Mouse (Mus musculus) megakaryocyte, adult 5-6 weeks (primary cell): ENCODE measurements around the gene Gprasp1. TPM values are rescaled to one million over a fixed set of nuclear protein-coding genes. Genes with fewer than 3 reads are reported as not detected.
"Not testable (repeated sequence)": the region's sequence is repeated elsewhere in the genome, so short reads cannot be mapped to it uniquely, and the experiment has no call there.

ENCODE experiments used
- ATAC-seq: 2 replicates; pipeline ENCODE4 v1.8.0; 2016; ENCODE audit warnings: mild to moderate bottlenecking, inconsistent platforms; ENCODE audit not compliant: poor library complexity, severe bottlenecking
- total RNA-seq, 2 experiments: library from RNA; stranded (forward) in 1 of 2; stranded (reverse) in 1 of 2; fragments of 153-499, 151-499 nt in 1 of 2; fragments of 221-1000, 200-1000 nt in 1 of 2; gene quantifications; 2 replicates each; pipeline versions ENCODE4 v1.2.3 to v1.2.4; 2015 to 2017

Gene Gprasp1
- total RNA-seq (2015) (11.6 and 14.6 TPM in 2 replicates), total RNA-seq (2017) (20.4 and 23.1 TPM in 2 replicates)

- ATAC-seq = peak; percentile 98
Measured at GRCm38 (mm10) chrX:135742304-135743055, at the start of gene Gprasp1, which contains the start of gene Armcx5. Gene Gprasp1, plus strand, starts transcription at chrX:135742733. Gene Armcx5, plus strand, starts transcription at chrX:135742733.

DNA sequence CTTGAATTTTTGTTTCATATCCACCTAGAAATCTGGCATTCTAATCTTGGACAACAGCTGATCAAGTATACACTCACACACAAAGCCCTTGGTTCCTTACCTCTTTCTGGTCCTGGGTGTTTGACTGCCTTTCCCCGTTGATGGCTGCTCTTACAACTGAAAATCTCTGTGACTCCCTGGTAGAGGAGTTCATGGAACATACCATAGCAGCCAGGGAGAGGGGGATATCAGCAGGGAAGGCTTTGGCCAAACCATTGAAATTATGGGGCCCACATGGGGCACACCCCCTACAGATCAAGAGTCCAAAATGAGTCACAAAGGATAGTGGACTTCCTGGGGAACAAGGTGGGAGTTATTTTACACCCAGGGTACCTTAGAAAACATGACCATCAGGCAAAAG lies 48.9 kb upstream of the Gprasp1 start, which contains the start of gene Tcp11x2:
Gene Tcp11x2 (minus strand): TSS at position 158 of the 400 bp plus-strand sequence.
- no peak for ATAC-seq

DNA sequence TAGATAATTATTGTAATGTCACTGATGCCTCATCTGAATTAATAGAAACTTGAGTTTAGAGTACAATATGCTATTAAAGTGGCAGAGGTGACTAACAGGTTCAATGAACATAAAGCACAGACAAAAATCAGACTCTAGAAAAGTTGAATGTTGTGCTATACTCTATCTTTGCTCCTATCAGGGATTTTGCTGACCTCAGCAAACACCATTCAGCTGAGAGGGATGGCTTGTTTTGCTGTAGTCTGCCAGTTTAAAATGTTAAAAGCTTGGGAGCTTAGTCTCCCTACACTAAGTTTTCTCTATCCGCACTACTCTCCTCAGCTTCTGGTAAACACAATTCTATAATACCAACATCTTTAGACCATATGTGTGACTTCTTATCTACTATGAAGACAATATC lies 39.4 kb upstream of the Gprasp1 start:
- no peak for ATAC-seq

DNA sequence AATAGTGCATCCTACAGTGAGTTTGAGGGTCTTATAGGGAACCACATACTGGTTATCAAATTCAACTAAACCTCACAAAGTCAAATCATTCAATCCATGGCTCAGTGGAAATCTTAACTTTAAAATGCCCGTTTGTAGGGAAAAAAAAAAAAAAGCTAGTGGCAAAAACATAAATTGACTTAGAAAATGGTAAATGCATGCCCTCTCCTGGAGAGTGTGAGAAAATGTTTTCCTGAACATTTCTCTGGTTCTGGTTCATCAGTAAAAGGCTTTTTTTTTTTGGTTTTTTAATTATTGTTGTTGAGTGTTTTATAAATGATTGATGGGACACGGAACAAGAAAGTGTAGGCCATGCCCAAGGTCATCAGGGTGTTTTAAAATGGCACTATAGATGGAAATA lies 38.2 kb upstream of the Gprasp1 start:
- ATAC-seq = no peak

DNA sequence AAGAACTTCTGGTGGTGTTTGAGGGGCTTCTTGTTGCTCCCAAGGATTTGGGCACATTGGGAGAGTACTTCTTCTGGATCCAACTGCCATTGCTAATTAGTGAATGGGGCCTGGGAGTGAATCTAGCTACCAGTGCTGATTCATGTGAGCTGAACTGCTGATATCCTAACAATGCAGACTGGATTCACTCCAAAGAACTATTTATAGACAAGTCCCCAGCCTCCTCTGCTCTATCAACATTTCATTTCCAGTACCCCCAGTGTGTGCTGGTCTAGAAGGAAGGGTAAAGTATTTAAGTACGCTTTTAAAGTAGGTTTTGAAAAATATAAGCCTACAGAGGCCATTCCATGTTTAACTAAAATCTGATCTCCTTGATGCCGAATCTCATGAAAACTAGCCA lies 29.7 kb upstream of the Gprasp1 start:
- no peak for ATAC-seq

DNA sequence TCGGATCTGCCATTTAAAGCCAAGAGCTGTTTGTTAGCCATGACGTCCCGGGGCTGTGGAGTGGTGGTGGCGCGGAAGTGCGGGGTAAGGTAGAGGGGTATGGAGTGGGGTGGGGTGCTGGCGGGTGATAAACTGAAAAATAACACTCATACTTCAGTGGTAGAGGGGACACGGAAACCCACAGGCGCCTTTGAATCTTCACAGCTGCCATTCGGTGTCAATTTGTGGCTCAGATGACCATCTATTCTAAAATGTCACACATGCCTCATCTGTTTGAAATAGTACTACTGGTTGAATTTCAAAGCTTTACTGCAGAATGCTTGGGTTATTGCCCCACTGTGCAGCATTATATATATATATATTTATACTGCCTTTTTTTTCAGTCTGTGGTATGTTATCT lies 17.4 kb upstream of the Gprasp1 start, which contains the start of gene Tmsb15a:
Gene Tmsb15a (minus strand): TSS at position 101 of the 400 bp plus-strand sequence.
- no peak for ATAC-seq

DNA sequence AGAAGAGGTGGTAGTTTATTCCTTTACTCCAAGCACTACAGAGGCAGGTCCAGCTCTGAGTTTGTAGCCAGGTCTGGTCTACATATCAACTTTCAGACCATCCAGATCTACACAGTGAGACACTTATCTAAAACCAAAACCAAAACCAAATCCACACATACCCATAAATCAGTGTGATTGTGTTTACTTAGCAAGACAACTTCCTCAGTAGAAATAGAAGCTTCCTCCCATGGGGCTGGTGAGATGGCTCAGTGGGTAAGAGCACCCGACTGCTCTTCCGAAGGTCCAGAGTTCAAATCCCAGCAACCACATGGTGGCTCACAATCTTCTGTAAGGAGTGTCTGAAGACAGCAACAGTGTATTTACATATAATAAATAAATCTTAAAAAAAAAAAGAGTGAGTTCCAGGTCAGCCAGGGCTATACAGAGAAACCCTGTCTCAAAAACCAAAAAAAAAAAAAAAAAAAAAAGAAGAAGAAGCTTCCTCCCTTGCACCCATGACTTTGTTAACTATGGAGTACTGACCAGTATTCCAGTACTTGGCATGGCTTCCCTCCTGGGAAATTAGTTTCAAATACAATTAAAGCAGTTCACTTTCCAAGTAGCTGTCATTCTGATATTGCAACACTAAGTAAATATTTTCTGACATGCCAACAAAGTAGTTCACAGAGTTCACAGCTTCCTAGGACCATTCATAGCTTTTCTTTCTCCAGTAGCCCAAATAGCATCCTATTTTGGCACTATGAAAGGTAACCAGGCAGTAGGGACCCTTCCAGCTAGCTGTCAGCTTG lies 3.6 kb upstream of the Gprasp1 start:
- ATAC-seq = no peak

- ATAC-seq = peak; percentile 22
Measured at GRCm38 (mm10) chrX:135743056-135743355, 473 bp downstream of the Gprasp1 start.

DNA sequence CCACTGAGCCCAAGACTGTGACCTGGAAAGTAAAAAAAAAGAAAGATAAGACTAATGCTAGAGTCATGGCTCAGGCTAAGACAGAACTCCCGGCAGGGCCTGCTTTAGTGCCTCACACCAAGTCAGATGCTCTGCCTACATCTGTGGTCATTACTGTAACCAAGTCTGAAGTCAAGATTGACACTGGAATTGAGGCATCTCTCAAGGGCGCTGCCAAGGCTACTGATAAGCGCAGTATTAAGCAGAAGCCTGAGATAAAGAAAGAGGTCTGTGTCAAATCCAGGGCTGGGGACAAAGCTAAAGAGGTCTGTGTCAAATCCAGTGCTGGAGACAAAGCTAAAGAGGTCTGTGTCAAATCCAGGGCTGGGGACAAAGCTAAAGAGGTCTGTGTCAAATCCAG lies 2.8 kb downstream of the Gprasp1 start:
- ATAC-seq = not testable (repeated sequence)

GRCm38 (mm10) chrX:135752832-135753231 lies 10.3 kb downstream of the Gprasp1 start:
- ATAC-seq = peak; percentile 92

GRCm38 (mm10) chrX:135761707-135762106 lies 19.2 kb downstream of the Gprasp1 start:
- no peak for ATAC-seq

GRCm38 (mm10) chrX:135768043-135768548 lies 25.6 kb downstream of the Gprasp1 start:
- ATAC-seq = no peak

DNA sequence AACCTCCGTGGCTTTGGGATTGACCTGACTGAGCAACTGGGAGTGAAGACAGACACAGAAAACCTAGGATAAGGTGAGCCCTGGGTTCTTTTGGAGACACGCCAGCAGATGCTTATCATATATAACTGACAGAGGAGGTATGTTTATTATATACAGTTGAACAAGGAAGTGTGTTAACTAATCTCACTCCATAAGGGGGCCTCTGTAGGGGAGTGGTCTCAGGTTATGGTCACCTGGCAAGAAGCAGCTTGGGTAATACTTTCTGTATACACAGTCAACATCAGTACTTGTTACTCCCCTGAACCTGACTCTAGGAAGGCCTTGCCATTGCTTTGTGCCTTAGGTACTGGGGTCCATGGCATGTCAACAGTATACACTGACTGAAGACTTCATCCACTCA lies 26.0 kb downstream of the Gprasp1 start:
- ATAC-seq = no peak

DNA sequence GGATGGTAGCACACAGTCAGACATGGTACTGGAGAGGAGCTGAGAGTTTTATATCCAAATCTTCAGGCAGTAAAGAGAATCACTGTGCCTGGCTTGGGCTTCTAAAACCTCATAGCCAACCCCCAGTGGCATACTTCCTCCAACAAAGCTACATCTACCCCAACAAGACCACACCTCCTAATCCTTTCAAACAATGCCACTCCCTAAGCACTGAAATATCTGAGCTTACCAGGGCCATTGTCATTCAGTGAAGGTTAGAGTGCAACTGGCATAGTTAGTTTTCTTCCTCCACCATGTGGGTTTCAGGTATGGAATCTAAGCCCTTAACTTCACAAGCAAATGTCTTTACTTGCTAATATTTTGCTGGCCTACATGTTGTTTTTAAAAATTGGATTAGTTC lies 49.0 kb downstream of the Gprasp1 start:
- no peak for ATAC-seq

- ATAC-seq = no peak
Measured at GRCm38 (mm10) chrX:135792326-135792725, 49.8 kb downstream of the Gprasp1 start.

DNA sequence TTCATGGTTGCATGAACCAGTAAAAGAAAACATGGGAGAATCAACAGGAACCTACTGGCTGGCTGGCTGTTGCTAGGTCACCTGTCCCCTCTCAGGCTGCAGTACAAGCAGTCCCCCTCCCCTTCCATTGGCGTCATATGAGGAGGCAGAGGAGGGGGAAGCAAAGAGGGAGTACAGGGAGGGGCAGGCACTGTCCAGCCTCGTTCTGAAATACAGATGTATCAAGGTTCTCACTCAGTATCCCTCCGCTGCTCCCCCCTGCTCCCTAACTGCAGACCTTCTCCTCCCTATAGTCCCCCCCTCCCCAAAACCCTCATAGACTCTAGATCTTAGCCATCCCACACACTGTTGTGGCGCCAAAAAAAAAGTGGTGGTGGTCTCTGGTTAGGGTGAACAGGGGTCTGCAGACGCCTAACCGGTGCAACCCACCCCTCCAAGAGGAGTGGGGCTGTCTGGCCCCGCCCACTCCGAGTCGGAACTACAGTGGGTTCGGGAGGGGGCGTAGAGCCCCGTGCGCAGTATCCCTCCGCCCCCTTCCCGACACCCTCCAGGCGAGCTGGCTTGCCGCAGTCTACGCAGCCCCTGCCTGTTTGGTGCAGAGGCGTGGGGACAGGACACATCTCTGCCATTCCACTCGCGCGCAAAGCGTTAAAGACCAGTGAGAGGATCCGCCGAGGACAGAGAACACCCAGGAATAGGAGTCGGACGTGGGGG lies 53.2 kb downstream of the Gprasp1 start:
- peak; percentile 43 for ATAC-seq

GRCm38 (mm10) chrX:135796305-135797211 lies 54.0 kb downstream of the Gprasp1 start:
- ATAC-seq = peak; percentile 47

GRCm38 (mm10) chrX:135797212-135797644 lies 54.7 kb downstream of the Gprasp1 start, which contains the start of gene Bhlhb9:
Gene Bhlhb9, plus strand, starts transcription at chrX:135797594.
- peak; percentile 90 for ATAC-seq

DNA sequence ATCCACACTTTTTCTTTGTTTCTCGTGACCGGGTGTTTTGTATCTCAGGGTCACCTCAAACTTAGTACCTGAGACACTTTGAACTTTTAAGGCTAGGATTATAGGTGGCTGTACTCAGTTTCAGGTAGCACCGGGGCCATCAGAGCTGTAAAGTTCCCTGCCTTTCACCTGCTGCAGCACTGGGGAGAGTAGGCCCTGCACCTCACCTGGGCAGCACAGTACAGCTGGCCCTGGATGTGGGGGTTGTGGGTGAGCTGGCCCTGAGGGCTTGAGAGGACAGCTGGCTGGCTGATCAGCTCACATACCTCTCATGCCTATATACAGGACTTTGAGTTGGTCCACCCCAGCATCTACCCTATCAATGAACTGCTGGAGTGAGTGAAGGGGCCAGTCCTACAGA lies 61.6 kb downstream of the Gprasp1 start:
- no peak for ATAC-seq

GRCm38 (mm10) chrX:135805780-135806179 lies 63.2 kb downstream of the Gprasp1 start:
- peak; percentile 56; the same call in 1 of the 2 replicates for ATAC-seq
